Mouse (Mus musculus) megakaryocyte-erythroid progenitor cell, adult 5-6 weeks (primary cell): Measurements from ENCODE around the gene Guk1. TPM values are rescaled to one million over a fixed set of nuclear protein-coding genes. Genes with fewer than 3 reads are reported as not detected.
A peak's percentile ranks its signal among the peaks of the same experiment; 100 is the strongest.

Experiments used
- ATAC-seq: replicated peaks from 2 replicates; pipeline ENCODE4 v1.8.0; 2016; ENCODE audit warnings: mild to moderate bottlenecking, inconsistent platforms; ENCODE audit not compliant: severe bottlenecking, poor library complexity, low FRiP score, low TSS enrichment
- total RNA-seq, 2 experiments: library from RNA; stranded (forward) in 1 of 2; stranded (reverse) in 1 of 2; fragments of 200-1000, 215-1000 nt in 1 of 2; fragments of >200 nt in 1 of 2; fragmentation: Nextera tagmentation in 1 of 2; gene quantifications; 2 replicates each; pipeline ENCODE4 v1.2.3; 2014 to 2017

Gene Guk1
- total RNA-seq (2014; fragmentation: Nextera tagmentation) (72.9 and 91.5 TPM in 2 replicates), total RNA-seq (2017) (52.0 and 72.3 TPM in 2 replicates)

GRCm38 (mm10) chr11:59192059-59192386 is at the start of gene Guk1:
Gene Guk1 (minus strand): TSS chr11:59192212.
- no peak for ATAC-seq

- no peak for ATAC-seq
Observed at GRCm38 (mm10) chr11:59239796-59240195, 47.8 kb upstream of the Guk1 start.

- ATAC-seq = no peak
Observed at GRCm38 (mm10) chr11:59239428-59239785, 47.4 kb upstream of the Guk1 start.

- peak; percentile 80 for ATAC-seq
Observed at GRCm38 (mm10) chr11:59238525-59239427, 46.8 kb upstream of the Guk1 start.

GRCm38 (mm10) chr11:59232797-59233196 is 40.8 kb upstream of the Guk1 start:
- ATAC-seq = no peak

GRCm38 (mm10) chr11:59230144-59230760 is 38.2 kb upstream of the Guk1 start:
- peak; percentile 45; the same call in 1 of the 2 replicates for ATAC-seq

- peak; percentile 87 for ATAC-seq
Observed at GRCm38 (mm10) chr11:59228122-59228953, 36.3 kb upstream of the Guk1 start, which contains the start of gene Arf1. Gene Arf1 (minus strand): TSS chr11:59228270.

GRCm38 (mm10) chr11:59227604-59228121 is 35.7 kb upstream of the Guk1 start:
- ATAC-seq = peak; percentile 3; the same call in 1 of the 2 replicates

GRCm38 (mm10) chr11:59226787-59227603 is 35.0 kb upstream of the Guk1 start:
- no peak for ATAC-seq

- no peak for ATAC-seq
Observed at GRCm38 (mm10) chr11:59226251-59226650, 34.2 kb upstream of the Guk1 start.

- ATAC-seq = peak; percentile 56
Observed at GRCm38 (mm10) chr11:59225167-59225566, 33.2 kb upstream of the Guk1 start.

- no peak for ATAC-seq
Observed at GRCm38 (mm10) chr11:59224470-59224869, 32.5 kb upstream of the Guk1 start.

- ATAC-seq = no peak
Observed at GRCm38 (mm10) chr11:59224025-59224424, 32.0 kb upstream of the Guk1 start.

- ATAC-seq = no peak
Observed at GRCm38 (mm10) chr11:59222306-59222705, 30.3 kb upstream of the Guk1 start.

- no peak for ATAC-seq
Observed at GRCm38 (mm10) chr11:59221604-59222003, 29.6 kb upstream of the Guk1 start.

GRCm38 (mm10) chr11:59219064-59219463 is 27.1 kb upstream of the Guk1 start:
- ATAC-seq = no peak; the same call in 1 of the 2 replicates

GRCm38 (mm10) chr11:59218389-59218998 is 26.5 kb upstream of the Guk1 start:
- no peak for ATAC-seq

GRCm38 (mm10) chr11:59216955-59217354 is 24.9 kb upstream of the Guk1 start:
- peak; percentile 35; the same call in 1 of the 2 replicates for ATAC-seq
